Mouse (Mus musculus): ENCODE results near the gene Cnnm3. TPM values are rescaled to one million over a fixed set of nuclear protein-coding genes. Genes with fewer than 3 reads are reported as not detected.

Cnnm3 gene
- total RNA-seq, 1 experiment, result 28.6 TPM

DNA sequence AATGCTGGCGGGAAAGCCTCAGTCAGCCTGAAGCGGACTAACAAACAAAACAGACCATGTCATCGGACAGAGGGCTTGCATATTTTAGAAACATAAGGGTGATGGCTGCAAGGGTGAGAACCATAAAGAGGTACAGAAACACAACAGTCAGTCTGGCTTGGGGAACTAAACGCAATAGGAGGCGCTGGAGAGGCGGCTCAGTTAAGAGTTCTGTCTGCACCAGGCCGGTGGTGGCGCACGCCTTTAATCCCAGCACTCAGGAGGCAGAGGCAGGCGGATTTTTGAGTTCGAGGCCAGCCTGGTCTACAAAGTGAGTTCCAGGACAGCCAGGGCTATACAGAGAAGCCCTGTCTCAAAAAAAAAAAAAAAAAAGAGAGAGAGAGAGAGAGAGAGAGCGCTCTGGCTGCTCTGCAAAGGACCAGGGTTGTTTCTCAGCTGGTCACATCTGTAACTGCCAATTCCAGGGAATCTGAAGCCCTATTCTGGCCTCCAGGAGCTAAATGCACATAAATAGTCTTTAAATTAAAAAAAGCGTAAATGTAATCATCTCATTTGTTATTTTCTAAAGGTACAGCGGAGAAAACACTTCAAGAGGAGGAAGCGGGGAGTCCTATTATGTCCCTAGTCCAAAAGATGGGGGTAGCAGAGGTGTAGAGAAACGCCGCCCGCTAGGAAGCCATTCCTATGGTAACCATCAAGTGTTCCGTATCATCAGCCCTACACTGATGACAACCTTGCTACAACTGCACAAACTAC, 34.4 kb downstream of the Cnnm3 start:
- Histone ChIP-seq H3K9ac (ENCODE audit: insufficient read depth, low read depth, low read length, poor library complexity, severe bottlenecking) (peak overlapping the region; percentile 83; the same call in 1 of the 2 replicates), H3K36me3 (ENCODE audit: control insufficient read depth, insufficient read depth, low read length, poor library complexity, severe bottlenecking) (peaks cover 26% of the 10 kb centered on the region; the same call in 1 of the 2 replicates), H3K4me1 (ENCODE audit: control insufficient read depth in 2 of 2, insufficient read depth in 2 of 2, low read length in 2 of 2, poor library complexity in 1 of 2) (peaks cover 2 to 7% of the 10 kb centered on the region in 2 experiments; a peak in 1 of 4 replicates), H3K4me3 (ENCODE audit: insufficient read depth in 1 of 2, low read depth in 1 of 2, low read length in 2 of 2, poor library complexity in 1 of 2, severe bottlenecking in 1 of 2) (peak overlapping the region; percentile 77 to 87), H3K9me3 (ENCODE audit: control insufficient read depth, insufficient read depth, low read depth, low read length) (no peaks in the 10 kb centered on the region), H3K27ac (ENCODE audit: insufficient read depth, low read depth, low read length, poor library complexity, severe bottlenecking) (no peak overlapping the region)
- in situ Hi-C loops (cut with MboI; ENCODE audit: low sequenced_read_pairs in 2 of 2, unreplicated experiment in 2 of 2), result loop anchor here in 1 of 2 experiments (5.0 kb wide), 1 partner anchor 76 kb away; no protein-coding TSS in a partner anchor
- TF ChIP-seq ZNF384 (IDR thresholded peaks at IDR 0.05; ENCODE audit: low read depth, low read length) (0 out of 2 replicates have a peak, but pooled peaks have one; percentile 18), MAFK (IDR thresholded peaks at IDR 0.05; ENCODE audit: insufficient read depth, low read depth, low read length) (no peak), CHD2 (IDR thresholded peaks at IDR 0.05; ENCODE audit: low read depth, low read length) (no peak), ZC3H11A (IDR thresholded peaks at IDR 0.05; ENCODE audit: borderline replicate concordance, low read depth, low read length) (no peak), HCFC1 (IDR thresholded peaks at IDR 0.05; ENCODE audit: borderline replicate concordance, insufficient read depth, low read length) (no peak)
- DNase-seq (ENCODE audit: low read depth, low spot score), result no peak

DNA sequence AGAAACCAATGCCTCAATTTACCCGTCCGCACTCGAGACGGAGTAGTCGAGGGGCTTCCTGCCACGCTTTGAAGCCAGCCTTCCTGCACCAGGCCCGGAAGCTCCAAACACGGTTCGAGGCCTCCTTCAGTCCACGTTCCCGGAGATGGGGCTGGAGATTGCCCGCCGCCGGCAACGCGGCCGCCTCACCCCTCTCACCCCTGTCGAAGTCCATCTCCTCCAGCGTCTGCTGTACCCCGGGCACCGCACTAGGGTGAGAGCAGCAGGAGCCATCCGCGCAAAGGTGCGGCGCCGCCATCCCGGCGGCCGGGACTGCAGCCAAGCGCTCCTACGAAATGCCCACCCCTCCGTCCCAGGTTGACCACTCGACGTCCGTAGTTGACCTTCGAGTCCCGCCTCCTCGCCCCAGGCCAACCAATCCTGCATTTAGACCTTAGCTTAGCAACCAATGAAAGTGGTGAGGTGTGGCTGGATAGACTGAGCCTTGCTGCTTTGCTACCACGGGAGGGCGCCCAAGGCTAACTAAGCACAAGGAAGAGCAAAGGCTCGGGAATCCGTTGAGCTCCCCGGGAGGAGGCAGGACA, 35.3 kb downstream of the Cnnm3 start, which contains the start of gene Ankrd39:
Ankrd39 (minus strand) TSS at position 558 of the 584 bp plus-strand sequence.
- TF ChIP-seq CHD2 (IDR thresholded peaks at IDR 0.05; ENCODE audit: low read depth, low read length) (peak; percentile 88), ZC3H11A (IDR thresholded peaks at IDR 0.05; ENCODE audit: borderline replicate concordance, low read depth, low read length) (peak; percentile 97), ZNF384 (IDR thresholded peaks at IDR 0.05; ENCODE audit: low read depth, low read length) (no peak), MAFK (IDR thresholded peaks at IDR 0.05; ENCODE audit: insufficient read depth, low read depth, low read length) (no peak)
- peak; percentile 99 for DNase-seq (ENCODE audit: low read depth, low spot score)
- in situ Hi-C loops (cut with MboI; ENCODE audit: low sequenced_read_pairs in 2 of 2, unreplicated experiment in 2 of 2), result loop anchor here in 1 of 2 experiments (5.0 kb wide), 1 partner anchor 75 kb away; no protein-coding TSS in a partner anchor
- no peak within 1 kb of the TSS for H3K27ac ChIP-seq (ENCODE audit: insufficient read depth, low read depth, low read length, poor library complexity, severe bottlenecking)
- peaks cover 24% of the 10 kb centered on the region for H3K36me3 ChIP-seq (ENCODE audit: control insufficient read depth, insufficient read depth, low read length, poor library complexity, severe bottlenecking)
- peak within 1 kb of the TSS; percentile 83 for H3K9ac ChIP-seq (ENCODE audit: insufficient read depth, low read depth, low read length, poor library complexity, severe bottlenecking)
- peaks cover 2 to 7% of the 10 kb centered on the region in 2 experiments; a peak in 1 of 4 replicates for H3K4me1 ChIP-seq (ENCODE audit: control insufficient read depth in 2 of 2, insufficient read depth in 2 of 2, low read length in 2 of 2, poor library complexity in 1 of 2)
- H3K9me3 ChIP-seq (ENCODE audit: control insufficient read depth, insufficient read depth, low read depth, low read length), result no peaks in the 10 kb centered on the region
- H3K4me3 ChIP-seq (ENCODE audit: insufficient read depth in 1 of 2, low read depth in 1 of 2, low read length in 2 of 2, poor library complexity in 1 of 2, severe bottlenecking in 1 of 2), result peak within 1 kb of the TSS; percentile 77 to 87

DNA sequence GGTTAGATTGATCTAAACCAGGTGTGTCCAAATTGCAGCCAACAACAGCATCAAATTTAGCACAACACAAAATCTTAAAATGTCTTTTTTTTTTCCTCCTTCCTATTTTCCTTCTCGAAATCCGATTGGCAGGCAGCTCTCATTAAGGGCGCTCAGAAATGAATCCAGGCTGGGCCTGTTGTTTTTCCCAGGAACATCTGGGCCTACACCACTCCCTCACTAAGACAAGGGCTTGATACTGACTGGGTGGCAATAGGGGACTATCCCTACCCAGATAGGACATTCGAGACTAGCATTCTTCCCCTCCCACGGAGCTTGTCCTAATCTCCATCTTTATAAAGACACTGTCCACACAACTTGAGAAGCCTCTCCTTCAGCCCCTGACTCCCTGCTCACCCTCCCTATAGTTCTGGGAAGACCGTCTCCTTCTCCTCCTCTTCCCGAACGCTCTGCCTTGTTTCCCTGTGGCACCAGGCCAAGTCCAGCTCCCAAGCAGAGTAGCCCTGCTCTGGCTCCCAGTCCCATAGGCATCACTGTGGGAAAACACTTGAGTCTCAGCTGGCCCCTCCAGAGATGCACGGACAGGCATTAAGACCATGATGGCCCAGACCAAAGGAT, 36.4 kb downstream of the Cnnm3 start:
- Histone ChIP-seq H3K9ac (ENCODE audit: insufficient read depth, low read depth, low read length, poor library complexity, severe bottlenecking) (no peak overlapping the region), H3K4me1 (ENCODE audit: control insufficient read depth in 2 of 2, insufficient read depth in 2 of 2, low read length in 2 of 2, poor library complexity in 1 of 2) (peaks cover 2 to 7% of the 10 kb centered on the region in 2 experiments; a peak in 1 of 4 replicates), H3K9me3 (ENCODE audit: control insufficient read depth, insufficient read depth, low read depth, low read length) (no peaks in the 10 kb centered on the region), H3K4me3 (ENCODE audit: insufficient read depth in 1 of 2, low read depth in 1 of 2, low read length in 2 of 2, poor library complexity in 1 of 2, severe bottlenecking in 1 of 2) (no peak overlapping the region), H3K27ac (ENCODE audit: insufficient read depth, low read depth, low read length, poor library complexity, severe bottlenecking) (no peak overlapping the region), H3K36me3 (ENCODE audit: control insufficient read depth, insufficient read depth, low read length, poor library complexity, severe bottlenecking) (peaks cover 22% of the 10 kb centered on the region)
- in situ Hi-C loops (cut with MboI; ENCODE audit: low sequenced_read_pairs in 2 of 2, unreplicated experiment in 2 of 2), result loop anchor here in 1 of 2 experiments (5.0 kb wide), 1 partner anchor 74 kb away; no protein-coding TSS in a partner anchor
- TF ChIP-seq ZNF384 (IDR thresholded peaks at IDR 0.05; ENCODE audit: low read depth, low read length), result no peak
- no peak for TF ChIP-seq ZC3H11A (IDR thresholded peaks at IDR 0.05; ENCODE audit: borderline replicate concordance, low read depth, low read length)
- TF ChIP-seq HCFC1 (IDR thresholded peaks at IDR 0.05; ENCODE audit: borderline replicate concordance, insufficient read depth, low read length), result no peak
- no peak for TF ChIP-seq MAFK (IDR thresholded peaks at IDR 0.05; ENCODE audit: insufficient read depth, low read depth, low read length)
- DNase-seq (ENCODE audit: low read depth, low spot score), result no peak

DNA sequence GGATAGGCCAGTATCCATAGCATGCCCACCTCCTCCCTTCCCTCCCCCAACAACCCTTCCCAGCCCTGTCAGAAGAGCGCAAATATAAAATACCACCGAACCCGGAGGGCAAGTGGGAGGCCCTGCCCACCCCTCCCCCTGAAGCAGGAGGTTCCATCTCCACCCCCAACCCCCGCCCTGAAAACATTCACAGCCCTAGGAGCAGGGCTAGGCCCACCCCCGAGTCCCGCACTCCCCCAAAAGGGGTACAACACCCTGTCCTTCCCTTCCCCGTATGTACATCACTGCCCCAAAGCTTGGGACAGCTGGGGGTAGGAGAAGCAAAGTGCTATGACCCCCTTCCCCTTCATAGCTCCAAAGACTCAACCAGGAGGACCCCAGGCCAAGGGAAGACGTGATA, 37.1 kb downstream of the Cnnm3 start:
- H3K4me3 ChIP-seq (ENCODE audit: insufficient read depth in 1 of 2, low read depth in 1 of 2, low read length in 2 of 2, poor library complexity in 1 of 2, severe bottlenecking in 1 of 2), result no peak overlapping the region
- H3K9ac ChIP-seq (ENCODE audit: insufficient read depth, low read depth, low read length, poor library complexity, severe bottlenecking), result no peak overlapping the region

More for the DNA sequence above, 37.1 kb downstream of the Cnnm3 start:
- Histone ChIP-seq H3K4me1 (ENCODE audit: control insufficient read depth in 2 of 2, insufficient read depth in 2 of 2, low read length in 2 of 2, poor library complexity in 1 of 2) (peaks cover 2 to 7% of the 10 kb centered on the region in 2 experiments; a peak in 1 of 4 replicates), H3K36me3 (ENCODE audit: control insufficient read depth, insufficient read depth, low read length, poor library complexity, severe bottlenecking) (peaks cover 22% of the 10 kb centered on the region), H3K27ac (ENCODE audit: insufficient read depth, low read depth, low read length, poor library complexity, severe bottlenecking) (no peak overlapping the region), H3K9me3 (ENCODE audit: control insufficient read depth, insufficient read depth, low read depth, low read length) (no peaks in the 10 kb centered on the region)
- TF ChIP-seq ZNF384 (IDR thresholded peaks at IDR 0.05; ENCODE audit: low read depth, low read length), result no peak
- no peak for TF ChIP-seq ZC3H11A (IDR thresholded peaks at IDR 0.05; ENCODE audit: borderline replicate concordance, low read depth, low read length)
- no peak for TF ChIP-seq HCFC1 (IDR thresholded peaks at IDR 0.05; ENCODE audit: borderline replicate concordance, insufficient read depth, low read length)
- TF ChIP-seq CHD2 (IDR thresholded peaks at IDR 0.05; ENCODE audit: low read depth, low read length), result no peak
- no peak for TF ChIP-seq MAFK (IDR thresholded peaks at IDR 0.05; ENCODE audit: insufficient read depth, low read depth, low read length)
- in situ Hi-C loops (cut with MboI; ENCODE audit: low sequenced_read_pairs in 2 of 2, unreplicated experiment in 2 of 2), result loop anchor here in 1 of 2 experiments (5.0 kb wide), 1 partner anchor 74 kb away; no protein-coding TSS in a partner anchor
- DNase-seq (ENCODE audit: low read depth, low spot score), result no peak
